Mouse (Mus musculus) heart, postnatal 0 days (tissue): ENCODE data around the gene Wdr83os.

ENCODE experiments used
- CTCF ChIP-seq: IDR thresholded peaks from 2 replicates; pipeline ENCODE4 v1.5.1; 2016; ENCODE audit warnings: antibody characterized with exemption, control low read depth, low read depth
- EP300 ChIP-seq: IDR thresholded peaks from 2 replicates; pipeline ENCODE4 v1.6.1; 2016; ENCODE audit warnings: antibody characterized with exemption, low read depth

- TF ChIP-seq CTCF (no peak), EP300 (no peak)
These were observed 17.9 kb upstream of the Wdr83os start for GRCm38 (mm10) chr8:85062603-85063002.
